Mouse (Mus musculus) embryo, embryonic 11.5 days (tissue): Measurements from ENCODE around the gene Gdpd1.
"Not testable (repeated sequence)": the region's sequence is repeated elsewhere in the genome, so short reads cannot be mapped to it uniquely, and the experiment has no call there.

Experiments
- DNase-seq: peaks from one replicate; pipeline ENCODE4 v3.0.0-alpha.2; 2012; ENCODE audit warnings: low read depth, low spot score

The Gdpd1 gene

GRCm38 (mm10) chr11:87026096-87026875 lies 47.6 kb downstream of the Gdpd1 start:
- no peak for DNase-seq

- DNase-seq: no peak
Measured at GRCm38 (mm10) chr11:87025351-87025750, 48.5 kb downstream of the Gdpd1 start.

- DNase-seq: not testable (repeated sequence)
Measured at GRCm38 (mm10) chr11:87023240-87023639, 50.6 kb downstream of the Gdpd1 start.

GRCm38 (mm10) chr11:87022765-87023164 lies 51.1 kb downstream of the Gdpd1 start:
- no peak for DNase-seq

- no peak for DNase-seq
Measured at GRCm38 (mm10) chr11:87021551-87021950, 52.3 kb downstream of the Gdpd1 start.

GRCm38 (mm10) chr11:87020449-87020848 lies 53.4 kb downstream of the Gdpd1 start:
- no peak for DNase-seq

GRCm38 (mm10) chr11:87019431-87019830 lies 54.4 kb downstream of the Gdpd1 start:
- no peak for DNase-seq

GRCm38 (mm10) chr11:87018081-87018480 lies 55.8 kb downstream of the Gdpd1 start:
- no peak for DNase-seq

- no peak for DNase-seq
Measured at GRCm38 (mm10) chr11:87015691-87016090, 58.2 kb downstream of the Gdpd1 start.

- peak; percentile 59 for DNase-seq
Measured at GRCm38 (mm10) chr11:87010476-87010875, 63.4 kb downstream of the Gdpd1 start.

- no peak for DNase-seq
Measured at GRCm38 (mm10) chr11:87007371-87007770, 66.5 kb downstream of the Gdpd1 start.

GRCm38 (mm10) chr11:87004960-87005755 lies 68.7 kb downstream of the Gdpd1 start:
- DNase-seq: no peak

GRCm38 (mm10) chr11:87002078-87002829 lies 71.6 kb downstream of the Gdpd1 start:
- DNase-seq: no peak

GRCm38 (mm10) chr11:87001217-87001616 lies 72.6 kb downstream of the Gdpd1 start:
- DNase-seq: no peak

- no peak for DNase-seq
Measured at GRCm38 (mm10) chr11:86996266-86996665, 77.6 kb downstream of the Gdpd1 start.

- peak; percentile 50 for DNase-seq
Measured at GRCm38 (mm10) chr11:86995625-86996221, 78.1 kb downstream of the Gdpd1 start.

- DNase-seq: no peak
Measured at GRCm38 (mm10) chr11:86994791-86995624, 78.9 kb downstream of the Gdpd1 start.

- no peak for DNase-seq
Measured at GRCm38 (mm10) chr11:86994330-86994729, 79.5 kb downstream of the Gdpd1 start.

GRCm38 (mm10) chr11:86993041-86994037 lies 80.5 kb downstream of the Gdpd1 start, which contains the start of gene Ypel2:
TSS of gene Ypel2 (minus strand) at chr11:86993707.
- peak; percentile 87 for DNase-seq
